Mouse (Mus musculus): ENCODE results near the gene Exosc1.

The Exosc1 gene

GRCm38 (mm10) chr19:41913774-41914591, 19.2 kb downstream of the Exosc1 start:
- no peak for DNase-seq (ENCODE audit: extremely low spot score, low read depth, low spot score)

- DNase-seq (ENCODE audit: extremely low spot score, low read depth, low spot score): no peak
Measured at GRCm38 (mm10) chr19:41912121-41913080, 20.8 kb downstream of the Exosc1 start.

GRCm38 (mm10) chr19:41911178-41912073, 21.8 kb downstream of the Exosc1 start, which contains the start of gene Pgam1:
TSS of gene Pgam1 (plus strand) at chr19:41911923.
- peak; percentile 88 for DNase-seq (ENCODE audit: extremely low spot score, low read depth, low spot score)

GRCm38 (mm10) chr19:41910396-41910795, 22.8 kb downstream of the Exosc1 start:
- no peak for DNase-seq (ENCODE audit: extremely low spot score, low read depth, low spot score)

GRCm38 (mm10) chr19:41908736-41909135, 24.5 kb downstream of the Exosc1 start:
- DNase-seq (ENCODE audit: extremely low spot score, low read depth, low spot score): no peak

GRCm38 (mm10) chr19:41907079-41907760, 26.0 kb downstream of the Exosc1 start:
- DNase-seq (ENCODE audit: extremely low spot score, low read depth, low spot score): no peak

GRCm38 (mm10) chr19:41906311-41907078, 26.7 kb downstream of the Exosc1 start:
- no peak for DNase-seq (ENCODE audit: extremely low spot score, low read depth, low spot score)

GRCm38 (mm10) chr19:41905246-41905645, 28.0 kb downstream of the Exosc1 start:
- no peak for DNase-seq (ENCODE audit: extremely low spot score, low read depth, low spot score)

GRCm38 (mm10) chr19:41902848-41903593, 30.2 kb downstream of the Exosc1 start:
- DNase-seq (ENCODE audit: extremely low spot score, low read depth, low spot score): no peak

GRCm38 (mm10) chr19:41901696-41902095, 31.5 kb downstream of the Exosc1 start:
- no peak for DNase-seq (ENCODE audit: extremely low spot score, low read depth, low spot score)

GRCm38 (mm10) chr19:41900495-41901090, 32.6 kb downstream of the Exosc1 start:
- DNase-seq (ENCODE audit: extremely low spot score, low read depth, low spot score): no peak

- DNase-seq (ENCODE audit: extremely low spot score, low read depth, low spot score): peak; percentile 39
Measured at GRCm38 (mm10) chr19:41898860-41899259, 34.4 kb downstream of the Exosc1 start.

- no peak for DNase-seq (ENCODE audit: extremely low spot score, low read depth, low spot score)
Measured at GRCm38 (mm10) chr19:41896319-41896711, 36.9 kb downstream of the Exosc1 start.

GRCm38 (mm10) chr19:41895460-41896318, 37.5 kb downstream of the Exosc1 start, which contains the start of gene Rrp12:
TSS of gene Rrp12 (minus strand) at chr19:41896173.
- peak; percentile 89 for DNase-seq (ENCODE audit: extremely low spot score, low read depth, low spot score)

- DNase-seq (ENCODE audit: extremely low spot score, low read depth, low spot score): no peak
Measured at GRCm38 (mm10) chr19:41894959-41895358, 38.3 kb downstream of the Exosc1 start.

- DNase-seq (ENCODE audit: extremely low spot score, low read depth, low spot score): no peak
Measured at GRCm38 (mm10) chr19:41888191-41888590, 45.0 kb downstream of the Exosc1 start.

- DNase-seq (ENCODE audit: extremely low spot score, low read depth, low spot score): no peak
Measured at GRCm38 (mm10) chr19:41883882-41884281, 49.3 kb downstream of the Exosc1 start.
